Mouse (Mus musculus): ENCODE results near the gene Gm17545. TPM values are rescaled to one million over a fixed set of nuclear protein-coding genes. Genes with fewer than 3 reads are reported as not detected.
A peak's percentile ranks its signal among the peaks of the same experiment; 100 is the strongest.

Gm17545 gene
- polyA plus RNA-seq, 1 experiment from 2014 or later = not detected

GRCm38 (mm10) chr9:22468899-22469259, 14.8 kb downstream of the Gm17545 start:
- no peak overlapping the region for H3K4me2 ChIP-seq
- no peaks in the 10 kb centered on the region for H3K9me3 ChIP-seq
- 64% methylated on average over 8 of the region's 8 CpGs for WGBS
- H3K27me3 ChIP-seq (replicated peaks) = no peaks in the 10 kb centered on the region
- no peak overlapping the region for H3K9ac ChIP-seq
- H3K27ac ChIP-seq (replicated peaks) = no peak overlapping the region
- ATAC-seq (ENCODE audit: extremely low read depth, insufficient number of reproducible peaks, low FRiP score, low TSS enrichment) = no peak
- H3K4me3 ChIP-seq = peak overlapping the region; percentile 94; the same call in 1 of the 2 replicates
- peaks cover 19% of the 10 kb centered on the region for H3K36me3 ChIP-seq
- H3K4me1 ChIP-seq = no peaks in the 10 kb centered on the region; the same call in 1 of the 2 replicates

GRCm38 (mm10) chr9:22469643-22470042, 15.6 kb downstream of the Gm17545 start, which contains the start of gene Rp9:
Gene Rp9, minus strand, starts transcription at chr9:22469743.
- Histone ChIP-seq H3K4me3 (peak within 1 kb of the TSS; percentile 94), H3K9ac (peak within 1 kb of the TSS; percentile 96), H3K36me3 (peaks cover 13% of the 10 kb centered on the region), H3K4me1 (no peaks in the 10 kb centered on the region; the same call in 1 of the 2 replicates), H3K27ac (replicated peaks) (no peak within 1 kb of the TSS), H3K4me2 (peak within 1 kb of the TSS; percentile 83), H3K9me3 (no peaks in the 10 kb centered on the region), H3K27me3 (replicated peaks) (no peaks in the 10 kb centered on the region)
- 75% methylated on average over 3 of the region's 3 CpGs for WGBS
- no peak for ATAC-seq (ENCODE audit: extremely low read depth, insufficient number of reproducible peaks, low FRiP score, low TSS enrichment)

- under 1% methylated on average over 25 of the region's 25 CpGs for WGBS
These were observed 21.4 kb downstream of the Gm17545 start, which contains the start of gene Bbs9 for GRCm38 (mm10) chr9:22475424-22475868. Gene Bbs9, plus strand, starts transcription at chr9:22475715.

GRCm38 (mm10) chr9:22476265-22476664, 22.2 kb downstream of the Gm17545 start:
- H3K9ac ChIP-seq = peak overlapping the region; percentile 85
- H3K27me3 ChIP-seq (replicated peaks) = no peaks in the 10 kb centered on the region
- no peak for ATAC-seq (ENCODE audit: extremely low read depth, insufficient number of reproducible peaks, low FRiP score, low TSS enrichment)
- H3K4me1 ChIP-seq = peaks cover 9% of the 10 kb centered on the region
- 2% methylated on average over 10 of the region's 10 CpGs for WGBS
- H3K27ac ChIP-seq (replicated peaks) = peak overlapping the region; percentile 65
- H3K9me3 ChIP-seq = no peaks in the 10 kb centered on the region
- H3K36me3 ChIP-seq = no peaks in the 10 kb centered on the region
- peak overlapping the region; percentile 97 for H3K4me2 ChIP-seq
- H3K4me3 ChIP-seq = peak overlapping the region; percentile 80

More at GRCm38 (mm10) chr9:22475424-22475868, 21.4 kb downstream of the Gm17545 start, which contains the start of gene Bbs9:
- Histone ChIP-seq H3K9ac (peak within 1 kb of the TSS; percentile 85), H3K27me3 (replicated peaks) (no peaks in the 10 kb centered on the region), H3K36me3 (no peaks in the 10 kb centered on the region), H3K4me2 (peak within 1 kb of the TSS; percentile 97), H3K4me1 (peaks cover 9% of the 10 kb centered on the region), H3K27ac (replicated peaks) (peak within 1 kb of the TSS; percentile 65), H3K9me3 (no peaks in the 10 kb centered on the region), H3K4me3 (peak within 1 kb of the TSS; percentile 80)
- ATAC-seq (ENCODE audit: extremely low read depth, insufficient number of reproducible peaks, low FRiP score, low TSS enrichment) = peak; percentile 99

GRCm38 (mm10) chr9:22478946-22479345, 24.9 kb downstream of the Gm17545 start:
- H3K27me3 ChIP-seq (replicated peaks) = no peaks in the 10 kb centered on the region

GRCm38 (mm10) chr9:22483866-22484561, 29.9 kb downstream of the Gm17545 start:
- no peak overlapping the region for H3K9ac ChIP-seq
- H3K36me3 ChIP-seq = no peaks in the 10 kb centered on the region
- no peak overlapping the region for H3K27ac ChIP-seq (replicated peaks)
- H3K4me3 ChIP-seq = no peak overlapping the region
- H3K27me3 ChIP-seq (replicated peaks) = no peaks in the 10 kb centered on the region
- H3K4me1 ChIP-seq = no peaks in the 10 kb centered on the region
- H3K4me2 ChIP-seq = no peak overlapping the region
- ATAC-seq (ENCODE audit: extremely low read depth, insufficient number of reproducible peaks, low FRiP score, low TSS enrichment) = no peak
- H3K9me3 ChIP-seq = no peaks in the 10 kb centered on the region
- 90% methylated on average over 8 of the region's 8 CpGs for WGBS

More at GRCm38 (mm10) chr9:22478946-22479345, 24.9 kb downstream of the Gm17545 start:
- ATAC-seq (ENCODE audit: extremely low read depth, insufficient number of reproducible peaks, low FRiP score, low TSS enrichment) = no peak
- no peak overlapping the region for H3K4me2 ChIP-seq
- no peaks in the 10 kb centered on the region for H3K9me3 ChIP-seq
- no peak overlapping the region for H3K9ac ChIP-seq
- no peaks in the 10 kb centered on the region for H3K36me3 ChIP-seq
- peaks cover 9% of the 10 kb centered on the region for H3K4me1 ChIP-seq
- 87% methylated on average over 8 of the region's 8 CpGs for WGBS
- H3K4me3 ChIP-seq = no peak overlapping the region
- H3K27ac ChIP-seq (replicated peaks) = no peak overlapping the region

- Histone ChIP-seq H3K36me3 (no peaks in the 10 kb centered on the region), H3K4me3 (no peak overlapping the region), H3K27ac (replicated peaks) (no peak overlapping the region), H3K9me3 (no peaks in the 10 kb centered on the region), H3K4me1 (no peaks in the 10 kb centered on the region), H3K9ac (no peak overlapping the region), H3K27me3 (replicated peaks) (no peaks in the 10 kb centered on the region), H3K4me2 (no peak overlapping the region)
- 75% methylated on average over 12 of the region's 12 CpGs for WGBS
- ATAC-seq (ENCODE audit: extremely low read depth, insufficient number of reproducible peaks, low FRiP score, low TSS enrichment) = no peak
These were observed 30.6 kb downstream of the Gm17545 start for GRCm38 (mm10) chr9:22484562-22485308.

GRCm38 (mm10) chr9:22486211-22486610, 32.1 kb downstream of the Gm17545 start:
- 81% methylated on average over 7 of the region's 7 CpGs for WGBS
- no peaks in the 10 kb centered on the region for H3K27me3 ChIP-seq (replicated peaks)
- no peaks in the 10 kb centered on the region for H3K4me1 ChIP-seq
- H3K9me3 ChIP-seq = no peaks in the 10 kb centered on the region
- H3K27ac ChIP-seq (replicated peaks) = no peak overlapping the region
- no peak overlapping the region for H3K4me2 ChIP-seq
- H3K9ac ChIP-seq = no peak overlapping the region
- H3K36me3 ChIP-seq = no peaks in the 10 kb centered on the region
- ATAC-seq (ENCODE audit: extremely low read depth, insufficient number of reproducible peaks, low FRiP score, low TSS enrichment) = no peak
- H3K4me3 ChIP-seq = no peak overlapping the region

- Histone ChIP-seq H3K27ac (replicated peaks) (no peak overlapping the region), H3K4me1 (no peaks in the 10 kb centered on the region), H3K9me3 (no peaks in the 10 kb centered on the region), H3K4me3 (no peak overlapping the region), H3K4me2 (no peak overlapping the region), H3K36me3 (no peaks in the 10 kb centered on the region), H3K9ac (no peak overlapping the region), H3K27me3 (replicated peaks) (no peaks in the 10 kb centered on the region)
- ATAC-seq (ENCODE audit: extremely low read depth, insufficient number of reproducible peaks, low FRiP score, low TSS enrichment) = no peak
- 39% methylated on average over 9 of the region's 9 CpGs for WGBS
These were observed 34.9 kb downstream of the Gm17545 start for GRCm38 (mm10) chr9:22488963-22489362.

GRCm38 (mm10) chr9:22494203-22494807, 40.2 kb downstream of the Gm17545 start:
- H3K4me1 ChIP-seq = no peaks in the 10 kb centered on the region
- no peaks in the 10 kb centered on the region for H3K27me3 ChIP-seq (replicated peaks)
- no peak overlapping the region for H3K9ac ChIP-seq
- WGBS = 77% methylated on average over 9 of the region's 9 CpGs
- H3K36me3 ChIP-seq = no peaks in the 10 kb centered on the region; the same call in 1 of the 2 replicates
- 0 out of 2 replicates have a peak, but pooled peaks cover 3% of the 10 kb centered on the region for H3K9me3 ChIP-seq
- H3K4me2 ChIP-seq = no peak overlapping the region
- no peak for ATAC-seq (ENCODE audit: extremely low read depth, insufficient number of reproducible peaks, low FRiP score, low TSS enrichment)
- H3K27ac ChIP-seq (replicated peaks) = no peak overlapping the region
- no peak overlapping the region for H3K4me3 ChIP-seq

- WGBS = 78% methylated on average over 2 of the region's 2 CpGs
- H3K27ac ChIP-seq (replicated peaks) = no peak overlapping the region
- no peak overlapping the region for H3K9ac ChIP-seq
- 0 out of 2 replicates have a peak, but pooled peaks cover 3% of the 10 kb centered on the region for H3K9me3 ChIP-seq
- ATAC-seq (ENCODE audit: extremely low read depth, insufficient number of reproducible peaks, low FRiP score, low TSS enrichment) = no peak
- H3K4me1 ChIP-seq = no peaks in the 10 kb centered on the region
- no peak overlapping the region for H3K4me2 ChIP-seq
- no peak overlapping the region for H3K4me3 ChIP-seq
- no peaks in the 10 kb centered on the region; the same call in 1 of the 2 replicates for H3K36me3 ChIP-seq
- H3K27me3 ChIP-seq (replicated peaks) = no peaks in the 10 kb centered on the region
These were observed 41.0 kb downstream of the Gm17545 start for GRCm38 (mm10) chr9:22495133-22495532.
